Mouse (Mus musculus): ENCODE data around the gene Gab3. TPM values are rescaled to one million over a fixed set of nuclear protein-coding genes. Genes with fewer than 3 reads are reported as not detected.

Gene Gab3
- total RNA-seq (2021), result 1 to 10 TPM; 1.6 to 2.7 TPM
- long read RNA-seq, experiment 1, result 0 reads
- long read RNA-seq, experiment 2, partial matches to known transcripts, result 0 of 3 reads
- long read RNA-seq, experiment 2, other reads (novel, unspliced or antisense), result 0 of 3 reads

- DNase-seq, result peak; percentile 42
Observed at GRCm38 (mm10) chrX:75084774-75085508, at the start of gene Gab3. Gene Gab3, minus strand, starts transcription at chrX:75085458.

GRCm38 (mm10) chrX:75130467-75131160, 45.4 kb upstream of the Gab3 start, which contains the start of gene Mpp1:
Gene Mpp1, minus strand, starts transcription at chrX:75131016.
- peak; percentile 66 for DNase-seq

GRCm38 (mm10) chrX:75129474-75129873, 44.2 kb upstream of the Gab3 start:
- no peak for DNase-seq

DNA sequence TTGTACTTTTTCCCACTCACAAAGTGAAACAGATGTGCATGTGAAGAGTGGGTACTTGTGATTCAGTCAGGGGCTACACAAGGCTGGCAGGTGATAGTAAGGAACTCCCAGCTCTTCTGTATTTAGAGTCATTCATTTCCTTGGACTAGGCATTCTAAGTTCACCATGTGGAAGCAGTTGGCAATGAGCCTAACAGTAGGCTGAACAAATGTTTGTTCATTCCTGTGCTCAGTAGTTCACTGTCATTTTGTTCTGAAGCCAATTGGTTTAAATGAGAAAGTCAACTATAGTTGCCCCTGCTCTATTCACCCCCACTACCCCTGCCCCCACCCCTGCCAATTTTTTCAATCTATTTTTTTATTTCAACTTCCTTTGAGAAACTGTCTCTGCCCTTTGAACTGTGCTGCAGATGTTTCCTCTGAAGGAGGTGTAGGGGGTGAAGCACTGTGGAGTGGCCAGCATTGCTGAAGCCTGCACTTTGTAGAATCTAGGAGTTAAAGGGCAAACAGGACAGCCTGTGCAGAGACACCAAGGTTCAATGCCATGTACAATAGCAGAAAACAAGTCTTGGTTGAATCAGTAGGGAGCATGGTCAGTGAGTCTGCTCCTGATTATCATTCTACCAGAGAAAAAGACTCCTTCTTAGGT, 43.2 kb upstream of the Gab3 start:
- no peak for DNase-seq

DNA sequence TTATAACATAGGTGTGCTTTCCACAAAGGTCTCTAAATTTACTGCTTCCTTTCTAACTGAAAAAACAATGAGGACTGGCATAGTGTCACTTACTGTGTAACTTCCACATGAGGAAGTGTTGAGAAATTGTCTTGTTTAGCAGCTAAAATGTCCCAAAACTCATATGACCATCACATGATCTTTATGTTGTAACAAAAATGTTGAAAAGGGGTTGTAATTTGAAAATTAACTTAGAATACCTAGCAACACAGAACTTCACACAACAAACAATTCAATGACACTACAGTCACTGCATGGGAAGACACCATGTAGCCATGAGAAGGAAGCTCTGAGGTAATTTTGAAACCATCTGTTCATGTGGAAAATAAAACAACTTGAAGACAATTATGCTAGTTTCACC, 41.6 kb upstream of the Gab3 start:
- no peak for DNase-seq

GRCm38 (mm10) chrX:75125606-75126005, 40.3 kb upstream of the Gab3 start:
- no peak for DNase-seq

GRCm38 (mm10) chrX:75115550-75115949, 30.3 kb upstream of the Gab3 start:
- DNase-seq, result no peak

DNA sequence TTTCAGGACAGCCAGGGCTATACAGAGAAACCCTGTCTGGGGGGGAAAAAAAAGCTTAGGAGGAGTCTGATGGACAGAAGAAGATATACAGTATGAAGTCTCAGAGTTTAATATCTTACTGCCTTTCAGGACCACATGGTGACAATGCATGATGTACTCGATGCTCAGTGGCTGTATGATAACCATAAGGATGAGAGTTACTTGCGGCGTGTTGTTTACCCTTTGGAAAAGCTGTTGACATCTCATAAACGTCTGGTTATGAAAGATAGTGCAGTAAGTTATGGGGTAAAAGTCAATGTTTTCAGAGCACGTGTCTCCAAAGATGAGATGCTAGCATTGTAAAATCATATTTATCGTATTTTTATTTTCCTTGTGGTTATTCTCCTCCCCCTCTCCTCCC, 17.0 kb upstream of the Gab3 start:
- DNase-seq, result no peak

GRCm38 (mm10) chrX:75098799-75099198, 13.5 kb upstream of the Gab3 start:
- no peak for DNase-seq

- peak; percentile 3 for DNase-seq
Observed at GRCm38 (mm10) chrX:75096163-75096770, 11.0 kb upstream of the Gab3 start.

- DNase-seq, result peak; percentile 85
Observed at GRCm38 (mm10) chrX:75095369-75096162, 10.3 kb upstream of the Gab3 start, which contains the start of gene Dkc1. Gene Dkc1, plus strand, starts transcription at chrX:75095854.

DNA sequence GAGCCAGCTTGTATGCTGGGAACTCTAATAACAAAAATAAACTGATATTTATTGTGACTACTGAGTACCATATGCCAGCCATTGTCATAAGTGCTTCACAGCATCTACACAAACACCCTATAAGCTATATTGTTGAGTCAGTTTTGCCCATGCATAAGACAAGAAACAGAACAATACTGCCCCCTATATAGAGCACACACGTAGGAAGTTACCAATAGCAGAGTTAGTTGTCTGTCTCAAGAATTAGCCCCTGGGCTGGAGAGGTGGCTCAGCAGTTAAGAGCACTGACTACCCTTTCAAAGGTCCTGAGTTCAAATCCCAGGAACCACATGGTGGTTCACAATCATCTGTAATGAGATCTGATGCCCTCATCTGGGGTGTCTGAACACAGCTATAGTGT, 396 bp upstream of the Gab3 start:
- no peak for DNase-seq

DNA sequence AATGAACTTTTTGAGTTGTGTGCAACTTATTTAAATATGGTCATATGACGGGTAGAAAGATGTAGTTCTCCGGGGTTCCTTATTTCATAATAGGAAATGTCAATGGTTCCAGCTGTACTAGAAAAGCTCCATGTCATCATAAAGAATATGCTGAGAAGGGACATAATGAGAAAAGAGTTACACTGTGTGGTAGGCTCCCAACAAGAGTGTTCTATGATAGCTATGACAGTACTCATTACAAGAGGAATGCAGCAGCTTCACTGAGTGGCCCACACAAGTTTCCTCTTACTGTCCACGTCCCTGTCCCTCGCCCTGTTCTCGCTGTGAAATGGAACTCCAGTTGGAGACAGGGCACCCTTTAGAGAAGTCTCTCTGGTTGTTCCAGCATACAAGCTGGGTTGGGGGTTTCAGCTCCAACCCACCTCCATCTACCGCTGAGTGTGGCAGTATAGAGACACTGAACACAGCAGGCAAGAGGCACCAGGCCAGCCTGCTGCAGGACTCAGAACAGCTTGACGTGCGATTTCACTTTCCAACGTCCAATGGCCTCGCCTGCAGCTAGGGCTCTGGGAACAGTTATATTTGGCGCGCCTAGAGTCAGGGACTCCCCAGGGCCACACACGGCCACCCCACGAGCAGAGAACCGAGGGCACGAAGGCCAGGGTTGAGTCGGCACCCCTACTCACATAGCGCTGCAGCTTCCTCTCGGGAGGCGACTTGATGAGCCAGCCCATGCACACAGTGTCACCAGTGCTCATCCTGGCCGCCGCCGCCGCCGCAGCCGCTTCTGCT, 1.1 kb downstream of the Gab3 start:
- peak; percentile 18 for DNase-seq

DNA sequence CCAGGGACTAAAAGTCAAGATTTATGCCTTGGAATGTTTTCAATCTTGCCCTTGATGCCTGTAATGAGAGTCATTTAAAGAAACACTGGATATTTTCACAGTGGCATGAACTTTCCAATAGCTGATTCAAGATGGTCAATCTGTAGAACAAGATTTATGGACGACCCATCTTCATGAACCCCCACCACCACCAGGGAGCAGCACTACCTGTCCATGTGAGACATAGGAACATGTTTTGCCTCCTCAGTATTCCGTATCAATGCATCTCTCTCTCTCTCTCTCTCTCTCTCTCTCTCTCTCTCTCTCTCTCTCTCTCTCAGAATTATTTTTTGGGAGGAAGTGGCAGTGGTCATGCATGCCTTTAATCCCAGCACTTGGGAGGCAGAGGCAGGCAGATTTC, 2.9 kb downstream of the Gab3 start:
- no peak for DNase-seq

GRCm38 (mm10) chrX:75056120-75056775, 29.0 kb downstream of the Gab3 start:
- DNase-seq, result no peak

DNA sequence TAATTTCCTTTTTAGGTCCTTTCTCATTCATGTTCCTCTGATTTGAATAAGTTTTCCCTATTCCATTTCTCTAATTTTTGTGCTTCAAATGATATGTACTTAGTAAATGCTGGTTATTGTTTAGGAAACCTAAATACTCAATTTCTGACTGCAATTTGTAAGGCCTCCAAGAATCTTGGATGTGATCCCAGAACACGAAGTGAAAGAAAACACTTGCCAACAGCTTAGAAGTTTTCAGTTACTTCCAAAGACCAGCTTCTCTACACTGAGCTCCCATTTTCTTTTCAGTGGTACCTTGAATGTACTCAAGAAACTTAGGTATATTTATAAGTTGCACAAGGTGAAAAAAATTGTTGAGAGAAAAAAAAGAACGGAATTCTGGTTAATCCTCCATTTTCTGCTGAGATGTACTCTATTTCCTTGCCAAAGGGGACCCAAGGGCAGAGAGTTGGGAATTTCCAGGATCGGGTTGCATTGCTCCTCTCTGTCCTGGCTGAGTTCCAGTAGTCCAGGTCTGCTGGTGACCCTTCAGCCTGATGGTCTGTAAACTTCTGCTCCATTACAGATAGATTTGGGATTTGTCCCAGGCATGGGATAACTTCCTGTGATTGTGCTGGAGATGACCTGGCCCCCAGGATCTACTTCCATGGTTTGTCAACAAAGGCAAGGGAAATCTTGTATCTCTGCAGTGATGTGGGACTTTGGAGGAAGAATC, 38.2 kb downstream of the Gab3 start:
- peak; percentile 5 for DNase-seq

- no peak for DNase-seq
Observed at GRCm38 (mm10) chrX:75045931-75046330, 39.3 kb downstream of the Gab3 start.

GRCm38 (mm10) chrX:75044595-75044994, 40.7 kb downstream of the Gab3 start:
- peak; percentile 3 for DNase-seq

- DNase-seq, result no peak
Observed at GRCm38 (mm10) chrX:75036626-75037025, 48.6 kb downstream of the Gab3 start.

GRCm38 (mm10) chrX:75035162-75035561, 50.1 kb downstream of the Gab3 start:
- no peak for DNase-seq
